Mouse (Mus musculus): ENCODE results near the gene Sf1. TPM values are rescaled to one million over a fixed set of nuclear protein-coding genes. Genes with fewer than 3 reads are reported as not detected.

The Sf1 gene
- polyA plus RNA-seq, 1 experiment from 2014 or later, result 129 TPM

DNA sequence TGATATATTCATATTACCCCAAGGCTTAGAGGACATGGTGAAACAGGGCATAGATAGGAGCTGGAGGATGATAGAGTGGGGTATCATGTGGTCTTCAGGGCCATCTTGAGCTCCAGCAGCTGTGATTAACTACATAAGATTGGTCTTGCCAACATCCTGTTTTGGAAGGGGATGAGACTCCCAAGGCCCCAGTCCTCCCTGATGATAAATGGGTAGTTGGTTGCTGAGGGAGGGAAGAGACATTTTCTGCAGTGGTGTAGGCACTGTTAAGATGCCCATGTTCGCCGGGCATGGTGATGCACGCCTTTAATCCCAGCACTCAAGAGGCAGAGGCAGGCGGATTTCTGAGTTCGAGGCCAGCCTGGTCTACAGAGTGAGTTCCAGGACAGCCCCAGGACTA, 17.7 kb downstream of the Sf1 start:
- Histone ChIP-seq H3K4me1 (replicated peaks) (peaks cover 12% of the 10 kb centered on the region), H3K9ac (no peak overlapping the region), H3K27ac (no peak overlapping the region), H3K9me3 (no peaks in the 10 kb centered on the region), H3K27me3 (replicated peaks) (no peaks in the 10 kb centered on the region), H3K4me2 (replicated peaks) (no peak overlapping the region), H3K4me3 (replicated peaks) (no peak overlapping the region), H3K36me3 (peaks cover 23% of the 10 kb centered on the region)
- ATAC-seq, result no peak
- WGBS, result 93% methylated on average over 5 of the region's 5 CpGs

DNA sequence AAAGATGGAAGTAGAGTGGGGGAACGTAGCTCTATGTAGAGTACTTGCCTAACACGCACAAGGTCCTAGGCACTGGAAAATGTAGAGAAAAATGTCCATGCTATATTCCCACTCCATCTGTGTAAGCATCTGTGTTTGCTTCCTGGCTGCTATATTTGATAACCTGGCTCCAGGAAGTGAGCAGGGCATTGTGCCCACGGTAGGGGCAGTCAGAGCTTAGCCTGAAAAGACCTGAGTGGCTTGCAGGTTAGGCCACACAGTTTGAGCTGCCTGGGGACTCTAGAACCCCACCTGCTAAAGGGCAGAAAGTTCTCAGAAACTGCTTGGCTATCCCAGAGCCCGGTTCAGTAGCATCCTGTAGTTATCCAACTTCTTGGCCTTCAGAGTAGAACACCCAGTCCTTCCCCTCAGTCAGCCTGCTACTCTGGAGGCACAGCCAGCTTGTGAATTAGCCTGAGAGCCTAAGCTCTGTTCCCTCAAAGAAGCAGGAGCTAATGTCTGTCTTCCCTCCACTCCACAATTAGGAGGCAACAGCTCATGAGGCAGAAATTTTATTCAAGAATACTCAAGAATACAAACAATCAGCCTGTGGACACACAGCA, 18.9 kb downstream of the Sf1 start:
- no peaks in the 10 kb centered on the region for H3K27me3 ChIP-seq (replicated peaks)
- no peak for ATAC-seq
- no peak overlapping the region for H3K4me2 ChIP-seq (replicated peaks)
- H3K9ac ChIP-seq, result no peak overlapping the region
- no peak overlapping the region for H3K4me3 ChIP-seq (replicated peaks)
- H3K36me3 ChIP-seq, result peaks cover 12% of the 10 kb centered on the region
- H3K4me1 ChIP-seq (replicated peaks), result peaks cover 12% of the 10 kb centered on the region
- no peaks in the 10 kb centered on the region for H3K9me3 ChIP-seq
- H3K27ac ChIP-seq, result no peak overlapping the region
- 72% methylated on average over 4 of the region's 4 CpGs for WGBS

DNA sequence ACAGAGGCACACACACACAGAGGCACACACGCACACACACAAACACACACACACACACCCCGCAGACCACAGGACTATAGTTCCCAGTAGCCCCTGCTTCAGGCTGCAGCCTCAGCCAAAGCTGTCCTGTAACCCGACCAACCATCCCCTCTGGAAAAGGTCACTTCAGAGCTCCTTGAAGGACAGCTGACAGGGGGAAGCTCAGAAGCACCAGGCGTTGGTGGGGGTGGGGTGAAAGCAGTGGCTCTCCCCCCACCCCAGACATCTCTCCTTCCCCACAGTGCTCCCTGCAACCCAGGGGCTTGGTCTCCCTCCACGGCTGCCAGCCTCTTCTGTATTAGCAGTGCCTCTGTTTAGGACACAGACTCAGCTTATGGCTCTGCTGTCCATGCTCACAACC, 20.0 kb downstream of the Sf1 start:
- Histone ChIP-seq H3K9me3 (no peaks in the 10 kb centered on the region), H3K4me2 (replicated peaks) (no peak overlapping the region), H3K27me3 (replicated peaks) (no peaks in the 10 kb centered on the region), H3K4me3 (replicated peaks) (no peak overlapping the region), H3K4me1 (replicated peaks) (peaks cover 12% of the 10 kb centered on the region), H3K27ac (0 out of 2 replicates have a peak overlapping the region, but pooled peaks have one; percentile 3), H3K36me3 (peaks cover 1% of the 10 kb centered on the region; the same call in 1 of the 2 replicates), H3K9ac (no peak overlapping the region)
- ATAC-seq, result no peak
- 46% methylated on average over 5 of the region's 5 CpGs for WGBS

DNA sequence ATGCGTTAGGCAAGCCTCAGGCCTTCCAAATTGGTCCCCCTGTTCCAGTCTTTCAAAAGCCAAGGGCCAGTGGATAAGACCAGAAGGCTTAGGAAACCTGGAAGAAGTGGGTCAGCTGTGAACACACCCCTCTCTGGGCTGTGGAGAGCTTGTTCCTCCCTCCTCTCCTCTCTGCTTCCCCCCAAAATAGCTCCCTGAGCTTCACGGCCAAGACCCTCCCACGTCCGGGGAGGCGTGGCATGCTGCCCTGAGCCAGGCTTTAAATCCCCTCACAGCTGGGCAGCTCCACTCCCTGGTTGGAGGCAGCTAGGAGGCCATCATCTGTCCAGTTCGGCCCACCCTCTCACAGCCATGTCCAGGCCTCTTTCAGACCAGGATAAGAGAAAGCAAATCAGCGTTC, 20.6 kb downstream of the Sf1 start, which contains the start of gene Pygm:
TSS of gene Pygm (plus strand) at position 272 of the 400 bp plus-strand sequence.
- peak within 1 kb of the TSS; percentile 17; the same call in 1 of the 2 replicates for H3K4me2 ChIP-seq (replicated peaks)
- no peak within 1 kb of the TSS for H3K4me3 ChIP-seq (replicated peaks)
- 0 out of 2 replicates have a peak within 1 kb of the TSS, but pooled peaks have one; percentile 22 for H3K27ac ChIP-seq
- peak; percentile 40; the same call in 1 of the 2 replicates for ATAC-seq
- WGBS, result 23% methylated on average over 7 of the region's 7 CpGs
- no peaks in the 10 kb centered on the region for H3K9me3 ChIP-seq
- H3K9ac ChIP-seq, result no peak within 1 kb of the TSS
- H3K36me3 ChIP-seq, result no peaks in the 10 kb centered on the region
- H3K4me1 ChIP-seq (replicated peaks), result peaks cover 12% of the 10 kb centered on the region
- H3K27me3 ChIP-seq (replicated peaks), result no peaks in the 10 kb centered on the region

DNA sequence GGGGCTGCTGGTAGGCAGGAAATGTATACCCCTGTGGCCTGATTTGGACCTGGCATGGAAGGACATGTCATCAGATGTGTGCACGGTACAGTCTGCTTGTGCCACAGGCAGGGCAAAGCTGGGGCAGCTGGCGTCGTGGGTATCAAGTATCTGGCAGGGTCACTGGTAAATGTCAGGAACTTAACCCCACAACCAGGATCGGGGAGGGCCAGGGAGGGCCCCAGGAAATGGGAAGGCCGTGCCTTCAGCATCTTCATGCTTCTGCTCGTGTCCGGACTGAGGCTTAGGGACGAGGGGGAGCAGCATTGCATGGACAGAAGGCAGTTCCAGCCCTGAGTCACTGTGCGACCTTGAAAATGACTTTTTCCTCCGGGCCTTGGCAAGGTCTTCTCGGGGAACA, 21.5 kb downstream of the Sf1 start:
- H3K4me3 ChIP-seq (replicated peaks), result no peak overlapping the region
- no peak for ATAC-seq
- peak overlapping the region; percentile 17; the same call in 1 of the 2 replicates for H3K4me2 ChIP-seq (replicated peaks)
- peaks cover 12% of the 10 kb centered on the region for H3K4me1 ChIP-seq (replicated peaks)
- no peaks in the 10 kb centered on the region for H3K36me3 ChIP-seq
- H3K27ac ChIP-seq, result no peak overlapping the region
- 70% methylated on average over 11 of the region's 11 CpGs for WGBS
- H3K9me3 ChIP-seq, result no peaks in the 10 kb centered on the region
- no peaks in the 10 kb centered on the region for H3K27me3 ChIP-seq (replicated peaks)
- H3K9ac ChIP-seq, result no peak overlapping the region

DNA sequence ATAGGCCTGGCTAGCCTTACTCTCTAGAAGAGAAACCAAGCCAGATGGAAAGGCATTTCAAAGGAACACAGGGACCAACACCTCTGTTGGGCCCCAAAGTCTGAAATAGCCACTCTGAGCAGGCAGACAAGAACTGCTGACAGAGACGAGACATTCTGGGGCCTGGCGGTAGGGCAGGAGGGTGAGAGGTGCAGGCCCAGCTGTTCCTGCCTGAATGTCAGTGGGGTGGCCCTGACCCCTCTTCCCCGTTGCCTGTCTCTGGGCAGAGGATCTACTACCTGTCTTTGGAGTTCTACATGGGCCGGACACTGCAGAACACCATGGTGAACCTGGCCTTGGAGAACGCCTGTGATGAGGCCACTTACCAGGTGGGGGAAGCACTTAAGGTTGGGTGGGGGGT, 21.9 kb downstream of the Sf1 start:
- H3K4me2 ChIP-seq (replicated peaks), result no peak overlapping the region
- H3K9me3 ChIP-seq, result no peaks in the 10 kb centered on the region
- no peak overlapping the region for H3K27ac ChIP-seq
- WGBS, result 77% methylated on average over 5 of the region's 5 CpGs
- H3K36me3 ChIP-seq, result no peaks in the 10 kb centered on the region
- peaks cover 12% of the 10 kb centered on the region for H3K4me1 ChIP-seq (replicated peaks)
- no peak overlapping the region for H3K9ac ChIP-seq
- no peaks in the 10 kb centered on the region for H3K27me3 ChIP-seq (replicated peaks)
- ATAC-seq, result no peak
- H3K4me3 ChIP-seq (replicated peaks), result no peak overlapping the region

DNA sequence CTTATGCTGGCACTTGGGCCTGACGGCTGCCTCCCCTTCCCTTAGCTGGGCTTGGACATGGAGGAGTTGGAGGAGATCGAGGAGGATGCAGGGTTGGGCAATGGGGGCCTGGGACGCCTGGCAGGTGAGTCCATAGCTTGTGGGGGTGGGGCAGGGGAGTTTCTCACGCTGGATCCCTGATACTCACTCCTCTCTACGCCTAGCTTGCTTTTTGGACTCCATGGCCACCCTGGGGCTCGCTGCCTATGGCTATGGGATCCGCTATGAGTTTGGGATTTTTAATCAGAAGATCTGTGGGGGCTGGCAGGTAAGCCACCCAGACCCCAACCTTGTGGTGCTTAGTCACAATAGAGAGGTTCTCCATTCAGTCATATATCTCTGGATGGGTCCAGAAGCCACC, 22.3 kb downstream of the Sf1 start:
- Histone ChIP-seq H3K4me1 (replicated peaks) (peaks cover 12% of the 10 kb centered on the region), H3K9ac (no peak overlapping the region), H3K4me3 (replicated peaks) (no peak overlapping the region), H3K9me3 (no peaks in the 10 kb centered on the region), H3K4me2 (replicated peaks) (no peak overlapping the region), H3K36me3 (no peaks in the 10 kb centered on the region), H3K27me3 (replicated peaks) (no peaks in the 10 kb centered on the region), H3K27ac (no peak overlapping the region)
- 81% methylated on average over 7 of the region's 7 CpGs for WGBS
- ATAC-seq, result no peak

DNA sequence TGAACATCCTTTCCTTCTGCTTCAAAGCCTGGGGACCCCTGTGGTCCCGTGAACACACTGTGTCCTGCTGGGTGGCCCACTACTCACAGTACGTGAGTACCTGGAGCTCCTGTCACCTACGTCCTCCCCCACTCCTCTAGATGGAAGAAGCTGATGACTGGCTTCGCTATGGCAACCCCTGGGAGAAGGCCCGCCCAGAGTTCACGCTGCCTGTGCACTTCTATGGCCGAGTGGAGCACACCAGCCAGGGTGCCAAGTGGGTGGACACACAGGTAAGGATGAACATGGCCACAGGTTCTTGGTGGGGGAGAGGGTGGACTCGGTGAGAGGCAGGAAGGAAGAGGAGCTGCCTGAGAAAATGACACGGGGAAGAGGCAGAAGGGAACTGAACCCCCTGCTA, 22.7 kb downstream of the Sf1 start:
- Histone ChIP-seq H3K27ac (no peak overlapping the region), H3K4me1 (replicated peaks) (peaks cover 12% of the 10 kb centered on the region), H3K27me3 (replicated peaks) (no peaks in the 10 kb centered on the region), H3K36me3 (no peaks in the 10 kb centered on the region), H3K4me3 (replicated peaks) (no peak overlapping the region), H3K4me2 (replicated peaks) (no peak overlapping the region), H3K9me3 (no peaks in the 10 kb centered on the region), H3K9ac (no peak overlapping the region)
- WGBS, result 66% methylated on average over 9 of the region's 9 CpGs
- ATAC-seq, result no peak

DNA sequence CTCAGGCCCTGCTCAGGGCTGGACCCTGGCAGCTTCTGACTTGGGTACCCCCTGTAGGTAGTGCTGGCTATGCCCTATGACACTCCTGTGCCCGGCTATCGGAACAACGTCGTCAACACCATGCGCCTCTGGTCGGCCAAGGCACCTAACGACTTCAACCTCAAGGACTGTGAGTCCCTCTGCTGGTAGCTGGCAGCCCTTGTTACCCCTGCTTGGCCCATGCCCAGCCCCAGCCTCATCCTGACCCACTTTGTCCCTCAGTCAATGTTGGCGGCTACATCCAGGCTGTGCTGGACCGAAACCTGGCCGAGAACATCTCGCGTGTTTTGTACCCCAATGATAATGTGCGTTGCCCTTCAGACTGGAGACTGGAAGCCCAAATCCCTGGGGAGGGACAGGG, 24.5 kb downstream of the Sf1 start:
- H3K27me3 ChIP-seq (replicated peaks), result no peaks in the 10 kb centered on the region
- H3K4me2 ChIP-seq (replicated peaks), result no peak overlapping the region
- no peak for ATAC-seq
- no peaks in the 10 kb centered on the region for H3K36me3 ChIP-seq
- 83% methylated on average over 13 of the region's 13 CpGs for WGBS
- no peak overlapping the region for H3K27ac ChIP-seq
- H3K9ac ChIP-seq, result no peak overlapping the region
- H3K4me1 ChIP-seq (replicated peaks), result peaks cover 12% of the 10 kb centered on the region
- H3K4me3 ChIP-seq (replicated peaks), result no peak overlapping the region
- no peaks in the 10 kb centered on the region for H3K9me3 ChIP-seq

DNA sequence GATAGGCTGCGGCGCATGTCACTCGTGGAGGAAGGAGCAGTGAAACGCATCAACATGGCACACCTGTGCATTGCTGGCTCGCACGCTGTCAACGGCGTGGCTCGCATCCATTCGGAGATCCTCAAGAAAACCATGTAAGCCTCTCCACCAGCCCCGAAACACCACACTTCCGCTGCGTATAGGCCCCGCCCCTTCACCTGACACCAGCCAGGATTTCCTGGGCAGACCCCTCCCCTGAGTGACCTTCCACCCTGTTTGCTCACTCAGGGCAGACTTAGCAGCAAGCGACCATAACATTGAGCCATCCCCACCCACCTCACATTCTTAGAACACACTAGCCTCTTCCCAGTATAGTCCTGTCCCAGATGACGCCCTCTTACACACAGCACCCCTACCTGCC, 26.3 kb downstream of the Sf1 start:
- 3% methylated on average over 16 of the region's 16 CpGs for WGBS
- H3K9ac ChIP-seq, result peak overlapping the region; percentile 37
- H3K27me3 ChIP-seq (replicated peaks), result no peaks in the 10 kb centered on the region
- H3K4me2 ChIP-seq (replicated peaks), result peak overlapping the region; percentile 68
- H3K4me1 ChIP-seq (replicated peaks), result no peaks in the 10 kb centered on the region
- H3K9me3 ChIP-seq, result no peaks in the 10 kb centered on the region
- ATAC-seq, result peak; percentile 83
- no peak overlapping the region for H3K27ac ChIP-seq
- peak overlapping the region; percentile 37 for H3K4me3 ChIP-seq (replicated peaks)
- H3K36me3 ChIP-seq, result no peaks in the 10 kb centered on the region

DNA sequence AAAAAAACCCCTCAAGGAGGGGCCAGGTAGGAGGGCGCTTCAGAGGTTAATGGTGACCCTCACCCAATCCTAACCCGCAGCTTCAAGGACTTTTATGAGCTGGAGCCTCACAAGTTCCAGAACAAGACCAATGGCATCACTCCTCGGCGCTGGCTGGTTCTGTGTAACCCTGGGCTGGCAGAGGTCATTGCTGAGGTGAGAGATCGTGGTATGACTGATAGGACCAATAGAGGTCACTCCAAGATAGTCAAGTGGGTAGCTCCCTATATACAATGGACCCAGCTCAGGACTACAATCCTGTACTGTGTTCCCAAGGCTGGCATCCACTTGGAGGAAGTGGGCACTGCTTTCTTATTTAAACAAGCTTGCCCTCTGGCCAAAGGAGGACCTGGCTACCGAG, 26.8 kb downstream of the Sf1 start:
- Histone ChIP-seq H3K4me2 (replicated peaks) (peak overlapping the region; percentile 68), H3K4me3 (replicated peaks) (no peak overlapping the region)

DNA sequence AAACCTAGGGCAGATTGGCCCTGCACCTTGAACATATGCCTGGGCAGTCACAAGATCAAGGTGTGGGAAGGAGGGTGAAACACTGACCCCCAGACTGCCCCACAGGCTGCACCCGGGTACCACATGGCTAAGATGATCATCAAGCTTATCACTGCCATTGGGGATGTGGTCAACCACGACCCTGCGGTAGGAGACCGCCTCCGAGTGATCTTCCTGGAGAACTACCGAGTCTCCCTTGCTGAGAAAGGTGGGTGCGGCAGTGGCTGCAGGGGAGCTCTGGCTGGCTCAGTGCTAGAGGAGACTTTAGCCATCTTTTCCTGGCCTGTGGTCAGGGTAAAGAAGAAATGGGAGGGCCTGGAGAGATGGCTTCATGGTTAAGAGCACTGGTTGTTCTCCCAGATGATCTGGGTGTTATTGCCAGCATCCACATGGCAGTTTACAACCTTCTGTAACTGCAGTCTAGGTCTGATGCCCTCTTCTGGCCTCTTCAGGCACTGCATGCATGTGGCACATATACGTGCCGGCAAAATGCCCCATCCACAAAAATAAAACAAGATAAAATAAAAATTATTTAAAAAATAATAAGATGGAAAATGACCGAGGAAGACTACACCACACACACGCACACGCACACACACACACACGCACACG, 29.4 kb downstream of the Sf1 start:
- 92% methylated on average over 14 of the region's 14 CpGs for WGBS
- no peaks in the 10 kb centered on the region for H3K36me3 ChIP-seq
- H3K9ac ChIP-seq, result no peak overlapping the region
- no peaks in the 10 kb centered on the region for H3K9me3 ChIP-seq
- no peak overlapping the region for H3K4me2 ChIP-seq (replicated peaks)
- no peak overlapping the region for H3K4me3 ChIP-seq (replicated peaks)
- ATAC-seq, result no peak
- H3K27me3 ChIP-seq (replicated peaks), result no peaks in the 10 kb centered on the region
- H3K27ac ChIP-seq, result no peak overlapping the region
- H3K4me1 ChIP-seq (replicated peaks), result no peaks in the 10 kb centered on the region

More for the DNA sequence above, 26.8 kb downstream of the Sf1 start:
- H3K9ac ChIP-seq, result no peak overlapping the region; the same call in 1 of the 2 replicates
- no peaks in the 10 kb centered on the region for H3K4me1 ChIP-seq (replicated peaks)
- no peaks in the 10 kb centered on the region for H3K27me3 ChIP-seq (replicated peaks)
- H3K27ac ChIP-seq, result no peak overlapping the region
- H3K36me3 ChIP-seq, result no peaks in the 10 kb centered on the region
- ATAC-seq, result peak; percentile 34
- H3K9me3 ChIP-seq, result no peaks in the 10 kb centered on the region
- WGBS, result 51% methylated on average over 6 of the region's 6 CpGs

DNA sequence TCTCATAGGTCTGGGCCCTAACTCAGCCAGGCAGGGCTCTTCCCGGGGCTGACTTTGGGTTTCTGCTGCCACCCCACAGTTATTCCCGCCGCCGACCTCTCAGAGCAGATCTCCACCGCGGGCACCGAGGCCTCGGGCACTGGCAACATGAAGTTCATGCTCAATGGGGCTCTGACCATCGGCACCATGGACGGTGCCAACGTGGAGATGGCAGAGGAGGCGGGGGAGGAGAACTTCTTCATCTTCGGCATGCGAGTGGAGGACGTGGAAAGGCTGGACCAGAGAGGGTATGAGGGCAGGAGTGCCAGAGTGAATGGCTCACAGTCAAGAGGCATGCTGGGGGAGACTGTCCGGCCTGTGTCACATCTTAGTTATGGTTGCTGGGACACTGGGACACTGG, 30.1 kb downstream of the Sf1 start:
- ATAC-seq, result no peak
- Histone ChIP-seq H3K4me1 (replicated peaks) (peaks cover 3% of the 10 kb centered on the region), H3K4me2 (replicated peaks) (no peak overlapping the region), H3K9ac (no peak overlapping the region), H3K4me3 (replicated peaks) (no peak overlapping the region), H3K27me3 (replicated peaks) (no peaks in the 10 kb centered on the region), H3K27ac (no peak overlapping the region), H3K9me3 (no peaks in the 10 kb centered on the region), H3K36me3 (no peaks in the 10 kb centered on the region)
- WGBS, result 89% methylated on average over 16 of the region's 16 CpGs
